Comparison of ENCODE assay signal across 7 mouse cellular contexts in genomic region chr6:145250820-145251219, GRCm38 (mm10). TPM values are rescaled to one million over a fixed set of nuclear protein-coding genes. Genes with fewer than 3 reads are reported as not detected.
DNase-seq lines count a peak whose midpoint lies in the region; ATAC-seq and TF ChIP-seq lines count a peak whose summit lies in the region.

No protein-coding gene starts in this region.

- no peak for DNase-seq in spleen, adult 2 months (ENCODE audit: low read depth in 1 of 2, low spot score in 2 of 2)
- DNase-seq in spleen, postnatal 4 days (ENCODE audit: low spot score in 2 of 2): no peak
- no peak for DNase-seq in liver, embryonic 14.5 days (ENCODE audit: low read depth in 3 of 3, low spot score in 3 of 3)
- DNase-seq in retina, postnatal 1 day: no peak

- ATAC-seq in forebrain, embryonic 12.5 days (ENCODE audit: low FRiP score): peak; percentile 23
- peak; percentile 10; the same call in 1 of the 2 replicates for ATAC-seq in intestine, embryonic 16.5 days
- ATAC-seq in liver, embryonic 14.5 days (ENCODE audit: insufficient read depth): no peak
- 0 out of 2 replicates have a peak, but pooled peaks have one; percentile 2 for ATAC-seq in stomach, embryonic 14.5 days (ENCODE audit: insufficient number of reproducible peaks, insufficient read depth, low FRiP score, low read depth)

- WGBS in spleen, adult 2 months: 37% methylated on average over 16 of the region's 16 CpGs
- WGBS in forebrain, embryonic 12.5 days: 11% methylated on average over 16 of the region's 16 CpGs
- WGBS in intestine, embryonic 16.5 days: 14% methylated on average over 16 of the region's 16 CpGs
- WGBS in liver, embryonic 14.5 days (ENCODE audit: insufficient replicate concordance): 16% methylated on average over 16 of the region's 16 CpGs
- 10% methylated on average over 16 of the region's 16 CpGs for WGBS in stomach, embryonic 14.5 days

- TF ChIP-seq EP300 in liver, embryonic 14.5 days (IDR thresholded peaks at IDR 0.05; ENCODE audit: low read depth): no peak

- H3K27me3 ChIP-seq in spleen, adult 2 months (ENCODE audit: control insufficient read depth, insufficient read depth, low read length): no peaks in the 10 kb centered on the region
- peaks cover 12% of the 10 kb centered on the region; the same call in 1 of the 2 replicates for H3K27me3 ChIP-seq in forebrain, embryonic 12.5 days
- H3K27me3 ChIP-seq in intestine, embryonic 16.5 days (replicated peaks; ENCODE audit: control insufficient read depth, insufficient read depth, low read length): no peaks in the 10 kb centered on the region
- H3K27me3 ChIP-seq in liver, embryonic 14.5 days (ENCODE audit: control insufficient read depth, insufficient read depth, low read length): no peaks in the 10 kb centered on the region
- no peaks in the 10 kb centered on the region for H3K27me3 ChIP-seq in stomach, embryonic 14.5 days (ENCODE audit: control insufficient read depth, insufficient read depth, low read length)

- 0 out of 2 replicates have a peak, but pooled peaks cover 1% of the 10 kb centered on the region for H3K36me3 ChIP-seq in spleen, adult 2 months (ENCODE audit: control insufficient read depth, insufficient read depth, low read length)
- no peaks in the 10 kb centered on the region for H3K36me3 ChIP-seq in forebrain, embryonic 12.5 days (replicated peaks)
- no peaks in the 10 kb centered on the region for H3K36me3 ChIP-seq in intestine, embryonic 16.5 days (ENCODE audit: control insufficient read depth, insufficient read depth, low read length)
- peaks cover 8% of the 10 kb centered on the region; the same call in 1 of the 2 replicates for H3K36me3 ChIP-seq in liver, embryonic 14.5 days (replicated peaks; ENCODE audit: control insufficient read depth, insufficient read depth, low read depth)
- no peaks in the 10 kb centered on the region for H3K36me3 ChIP-seq in stomach, embryonic 14.5 days (ENCODE audit: control insufficient read depth, insufficient read depth, low read length)

- peak overlapping the region; percentile 82 for H3K4me2 ChIP-seq in forebrain, embryonic 12.5 days
- H3K4me2 ChIP-seq in intestine, embryonic 16.5 days (ENCODE audit: low read depth, low read length): peak overlapping the region; percentile 79
- H3K4me2 ChIP-seq in liver, embryonic 14.5 days (ENCODE audit: low read depth): peak overlapping the region; percentile 78
- H3K4me2 ChIP-seq in stomach, embryonic 14.5 days (replicated peaks; ENCODE audit: low read depth, low read length): peak overlapping the region; percentile 45

- no peak for TF ChIP-seq POLR2A in spleen, adult 2 months (IDR thresholded peaks at IDR 0.05; ENCODE audit: low read depth, low read length)

- TF ChIP-seq CTCF in spleen, adult 2 months (IDR thresholded peaks at IDR 0.05; ENCODE audit: extremely low read depth, insufficient read depth, insufficient read length, insufficient replicate concordance): no peak
- no peak for TF ChIP-seq CTCF in liver, embryonic 14.5 days (IDR thresholded peaks at IDR 0.05; ENCODE audit: low read depth)

- H3K9ac ChIP-seq in forebrain, embryonic 12.5 days: peak overlapping the region; percentile 98
- H3K9ac ChIP-seq in intestine, embryonic 16.5 days (ENCODE audit: low read depth, low read length): peak overlapping the region; percentile 91
- H3K9ac ChIP-seq in liver, embryonic 14.5 days (replicated peaks): peak overlapping the region; percentile 70
- peak overlapping the region; percentile 89; the same call in 1 of the 2 replicates for H3K9ac ChIP-seq in stomach, embryonic 14.5 days (replicated peaks; ENCODE audit: low read depth, low read length)

- H3K27ac ChIP-seq in spleen, adult 2 months (ENCODE audit: insufficient read depth, low read length): no peak overlapping the region
- no peak overlapping the region for H3K27ac ChIP-seq in forebrain, embryonic 12.5 days
- H3K27ac ChIP-seq in intestine, embryonic 16.5 days (ENCODE audit: low read length): peak overlapping the region; percentile 71; the same call in 1 of the 2 replicates
- no peak overlapping the region for H3K27ac ChIP-seq in liver, embryonic 14.5 days
- no peak overlapping the region; the same call in 1 of the 2 replicates for H3K27ac ChIP-seq in stomach, embryonic 14.5 days (ENCODE audit: low read length)

- peak overlapping the region; percentile 79 for H3K4me3 ChIP-seq in spleen, adult 2 months (ENCODE audit: extremely low read depth, insufficient read depth, insufficient read length)
- H3K4me3 ChIP-seq in forebrain, embryonic 12.5 days (replicated peaks): peak overlapping the region; percentile 97
- H3K4me3 ChIP-seq in intestine, embryonic 16.5 days (ENCODE audit: low read length): peak overlapping the region; percentile 82
- H3K4me3 ChIP-seq in liver, embryonic 14.5 days (ENCODE audit: insufficient read depth in 1 of 2, low read depth in 2 of 2, low read length in 2 of 2): peak overlapping the region; percentile 73 to 98
- peak overlapping the region; percentile 93 for H3K4me3 ChIP-seq in stomach, embryonic 14.5 days (ENCODE audit: low read depth, low read length)

- no peaks in the 10 kb centered on the region for H3K9me3 ChIP-seq in forebrain, embryonic 12.5 days
- H3K9me3 ChIP-seq in intestine, embryonic 16.5 days (ENCODE audit: control insufficient read depth, low read length): no peaks in the 10 kb centered on the region
- H3K9me3 ChIP-seq in liver, embryonic 14.5 days (ENCODE audit: control insufficient read depth, low read length): no peaks in the 10 kb centered on the region
- no peaks in the 10 kb centered on the region for H3K9me3 ChIP-seq in stomach, embryonic 14.5 days (ENCODE audit: control insufficient read depth, low read depth, low read length)

- no peaks in the 10 kb centered on the region; the same call in 1 of the 2 replicates for H3K4me1 ChIP-seq in spleen, adult 2 months (ENCODE audit: control insufficient read depth, insufficient read depth, insufficient read length)
- peaks cover 19% of the 10 kb centered on the region for H3K4me1 ChIP-seq in forebrain, embryonic 12.5 days
- H3K4me1 ChIP-seq in intestine, embryonic 16.5 days (ENCODE audit: control insufficient read depth, insufficient read depth, low read length): peaks cover 8% of the 10 kb centered on the region
- H3K4me1 ChIP-seq in liver, embryonic 14.5 days (replicated peaks; ENCODE audit: control insufficient read depth in 2 of 2, insufficient read depth in 2 of 2, low read length in 1 of 2): peaks cover 6 to 16% of the 10 kb centered on the region in 2 experiments
- H3K4me1 ChIP-seq in stomach, embryonic 14.5 days (ENCODE audit: control insufficient read depth, insufficient read depth, low read length): peaks cover 11% of the 10 kb centered on the region

RNA-seq across cellular contexts. Expression of gene Kras, which starts 0.8 kb away (rescaled TPM):
- polyA plus RNA-seq in spleen, adult 2 months (2012; rRNA removed): 11.1 and 14.1 TPM in 2 replicates
- 134 and 139 TPM in 2 replicates for polyA plus RNA-seq in forebrain, embryonic 12.5 days (2016; fragmentation: Nextera tagmentation; extraction: Ambion mirVana)
- 56.6 and 60.2 TPM in 2 replicates for polyA plus RNA-seq in intestine, embryonic 16.5 days (2015; fragmentation: Nextera tagmentation; extraction: Ambion mirVana)
- 12.1 and 17.8 TPM in 2 replicates for polyA plus RNA-seq in liver, embryonic 14.5 days (2012; rRNA removed)
- 47.0 and 52.2 TPM in 2 replicates for polyA plus RNA-seq in liver, embryonic 14.5 days (2014; fragmentation: Nextera tagmentation; extraction: Ambion mirVana)
- polyA plus RNA-seq in stomach, embryonic 14.5 days (2014; fragmentation: Nextera tagmentation; extraction: Ambion mirVana): 81.1 and 87.9 TPM in 2 replicates

RNA-seq across cellular contexts. Expression of gene Etfrf1, which starts 39.9 kb away (rescaled TPM):
- polyA plus RNA-seq in spleen, adult 2 months (2012; rRNA removed): 1.5 and 2.3 TPM in 2 replicates
- 33.8 and 34.0 TPM in 2 replicates for polyA plus RNA-seq in forebrain, embryonic 12.5 days (2016; fragmentation: Nextera tagmentation; extraction: Ambion mirVana)
- 53.9 and 56.0 TPM in 2 replicates for polyA plus RNA-seq in intestine, embryonic 16.5 days (2015; fragmentation: Nextera tagmentation; extraction: Ambion mirVana)
- polyA plus RNA-seq in liver, embryonic 14.5 days (2012; rRNA removed): 5.2 and 7.2 TPM in 2 replicates
- 12.3 and 13.3 TPM in 2 replicates for polyA plus RNA-seq in liver, embryonic 14.5 days (2014; fragmentation: Nextera tagmentation; extraction: Ambion mirVana)
- polyA plus RNA-seq in stomach, embryonic 14.5 days (2014; fragmentation: Nextera tagmentation; extraction: Ambion mirVana): 30.3 and 34.6 TPM in 2 replicates

RNA-seq across cellular contexts. Expression of gene Casc1, which starts 40.0 kb away (rescaled TPM):
- polyA plus RNA-seq in spleen, adult 2 months (2012; rRNA removed): 0.09 and 0.16 TPM in 2 replicates
- polyA plus RNA-seq in forebrain, embryonic 12.5 days (2016; fragmentation: Nextera tagmentation; extraction: Ambion mirVana): 0.82 and 0.89 TPM in 2 replicates
- polyA plus RNA-seq in intestine, embryonic 16.5 days (2015; fragmentation: Nextera tagmentation; extraction: Ambion mirVana): 0.22 and 0.23 TPM in 2 replicates
- polyA plus RNA-seq in liver, embryonic 14.5 days (2012; rRNA removed): 0.19 and 0.28 TPM in 2 replicates
- polyA plus RNA-seq in liver, embryonic 14.5 days (2014; fragmentation: Nextera tagmentation; extraction: Ambion mirVana): 0.09 and 0.13 TPM in 2 replicates
- polyA plus RNA-seq in stomach, embryonic 14.5 days (2014; fragmentation: Nextera tagmentation; extraction: Ambion mirVana): 0.73 and 0.74 TPM in 2 replicates
